Mouse (Mus musculus) forebrain, embryonic 14.5 days (tissue): ENCODE results near the gene Stx11. TPM values are rescaled to one million over a fixed set of nuclear protein-coding genes. Genes with fewer than 3 reads are reported as not detected.

Experiments used
- polyA plus RNA-seq: library from polyadenylated mRNA; unstranded; fragments of >200 nt; fragmentation: Nextera tagmentation; extraction: Ambion mirVana; gene quantifications from 2 replicates; pipeline ENCODE4 v1.2.1, GENCODE M21; 2014

Stx11 gene
- polyA plus RNA-seq, 1 experiment from 2014 or later = 0.98 TPM

Other genes with a start within 250 kb of the Stx11 start
- 7.2 and 15.8 TPM in 2 replicates for gene Utrn, start 94.9 kb downstream of the Stx11 start, polyA plus RNA-seq
- 32.5 and 36.8 TPM in 2 replicates for gene Sf3b5, start 41.0 kb upstream of the Stx11 start, polyA plus RNA-seq
- 46.7 and 54.9 TPM in 2 replicates for gene Plagl1, start 96.2 kb upstream of the Stx11 start, polyA plus RNA-seq
- not detected in 2 replicates for gene Zc2hc1b, start 213.7 kb upstream of the Stx11 start, polyA plus RNA-seq
- gene Ltv1, start 228.9 kb upstream of the Stx11 start, polyA plus RNA-seq = 37.3 and 38.8 TPM in 2 replicates